Mouse (Mus musculus) midbrain, embryonic 15.5 days (tissue): ENCODE measurements around the gene Atl3. TPM values are rescaled to one million over a fixed set of nuclear protein-coding genes. Genes with fewer than 3 reads are reported as not detected.

Source experiments
- ATAC-seq: fragments of 200-750 bp; cut with Nextera tagmentation; replicated peaks from 2 replicates; pipeline ENCODE4 v1.8.0; 2017; ENCODE audit warnings: moderate TSS enrichment
- H3K27ac ChIP-seq: fragments of 300-500 bp; sonication (generic); 2 replicates; pipeline ENCODE4 v1.5.1; 2015; ENCODE audit warnings: mild to moderate bottlenecking, inconsistent platforms
- H3K27me3 ChIP-seq: fragments of 300-500 bp; sonication (generic); replicated peaks from 2 replicates; pipeline ENCODE4 v1.6.1; 2015; ENCODE audit warnings: inconsistent platforms
- H3K36me3 ChIP-seq: fragments of 300-500 bp; sonication (generic); replicated peaks from 2 replicates; pipeline ENCODE4 v1.6.1; 2015; ENCODE audit warnings: inconsistent platforms
- H3K4me1 ChIP-seq: fragments of 300-500 bp; sonication (generic); 2 replicates; pipeline ENCODE4 v1.6.1; 2015; ENCODE audit warnings: inconsistent platforms
- H3K4me2 ChIP-seq: fragments of 300-500 bp; sonication (generic); 2 replicates; pipeline ENCODE4 v1.6.1; 2015; ENCODE audit warnings: inconsistent platforms, mild to moderate bottlenecking, moderate library complexity
- H3K4me3 ChIP-seq: fragments of 300-500 bp; sonication (generic); 2 replicates; pipeline ENCODE4 v1.5.1; 2015; ENCODE audit warnings: mild to moderate bottlenecking, inconsistent platforms
- H3K9ac ChIP-seq: fragments of 300-500 bp; sonication (generic); 2 replicates; pipeline ENCODE4 v1.6.1; 2015; ENCODE audit warnings: mild to moderate bottlenecking, inconsistent platforms
- H3K9me3 ChIP-seq: fragments of 300-500 bp; sonication (generic); 2 replicates; pipeline ENCODE4 v1.6.1; 2016; ENCODE audit warnings: inconsistent platforms
- WGBS: fragments of 180-500 bp; shearing (Covaris S2); methylation state at CpG from one replicate; pipeline ENCODE4 v1.1.7; 2015; ENCODE audit warnings: mixed read lengths; 5-methylcytosine and 5-hydroxymethylcytosine counted together
- polyA plus RNA-seq: library from polyadenylated mRNA; unstranded; fragments of >200 nt; fragmentation: Nextera tagmentation; extraction: Ambion mirVana; gene quantifications from 2 replicates; pipeline ENCODE4 v1.2.1, GENCODE M21; 2015

Gene Atl3
- polyA plus RNA-seq, result 6.5 TPM in 2 replicates

DNA sequence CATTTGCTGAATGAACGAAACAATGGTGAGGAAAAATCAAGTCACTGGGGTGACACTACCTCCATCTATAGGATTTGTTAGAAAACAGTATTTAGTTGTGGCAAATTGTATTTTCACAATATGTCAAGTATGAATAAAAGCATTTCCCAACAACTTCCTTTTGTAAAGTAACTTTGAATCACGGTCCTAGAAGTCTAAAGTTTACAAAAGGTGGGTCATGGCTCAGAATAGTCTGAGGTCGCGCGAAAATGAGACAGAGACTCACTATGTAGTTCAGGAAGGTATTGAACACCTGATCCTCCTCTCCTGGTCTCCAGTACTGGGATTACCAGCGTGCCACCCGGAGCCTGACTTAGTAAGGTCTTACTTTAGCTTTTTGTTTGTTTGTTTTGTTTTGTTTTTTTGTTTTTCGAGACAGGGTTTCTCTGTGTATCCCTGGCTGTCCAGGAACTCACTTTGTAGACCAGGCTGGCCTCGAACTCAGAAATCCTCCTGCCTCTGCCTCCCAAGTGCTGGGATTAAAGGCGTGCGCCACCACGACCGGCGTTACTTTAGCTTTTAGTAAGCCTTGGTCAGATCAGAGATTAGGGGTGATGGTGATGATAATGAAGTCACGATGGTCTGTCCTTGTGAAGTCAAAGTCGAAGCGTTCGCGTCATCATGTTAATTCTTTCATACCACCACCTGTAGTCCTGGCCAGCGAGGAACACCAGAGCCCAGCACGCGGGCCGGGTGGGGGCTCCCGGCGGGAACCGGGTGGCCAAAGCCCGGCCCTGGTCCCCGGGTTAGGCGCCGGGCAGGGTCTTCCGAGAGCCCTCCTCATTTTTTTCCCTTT lies at the start of gene Atl3:
Atl3 (plus strand) TSS at position 689 of the 835 bp plus-strand sequence.
- Histone ChIP-seq H3K36me3 (no peaks in the 10 kb centered on the region), H3K27ac (peak within 1 kb of the TSS; percentile 98), H3K4me3 (peak within 1 kb of the TSS; percentile 82), H3K9me3 (no peaks in the 10 kb centered on the region), H3K4me2 (peak within 1 kb of the TSS; percentile 62), H3K9ac (peak within 1 kb of the TSS; percentile 77), H3K27me3 (no peaks in the 10 kb centered on the region), H3K4me1 (peaks cover 5% of the 10 kb centered on the region)
- ATAC-seq, result 0 out of 2 replicates have a peak, but pooled peaks have one; percentile 1
- WGBS, result 27% methylated on average over 31 of the region's 31 CpGs

DNA sequence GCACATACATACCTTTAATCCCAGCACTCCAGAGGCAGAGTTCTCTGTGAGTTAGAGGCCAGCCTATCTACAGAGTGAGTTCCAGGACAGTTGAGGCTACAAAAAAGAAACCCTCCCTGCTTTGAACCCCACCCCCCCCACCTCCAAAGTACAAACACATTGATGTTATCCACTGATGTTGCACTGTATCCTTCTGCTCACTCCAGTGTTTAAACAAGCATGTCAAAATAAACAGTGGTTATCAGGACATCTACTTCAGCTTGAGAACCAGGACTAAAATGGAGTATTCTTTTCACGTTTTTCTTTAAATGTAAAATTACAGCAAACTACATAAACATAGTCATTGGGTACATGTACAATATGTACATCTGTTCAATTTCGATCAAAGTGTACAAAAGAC lies 48.7 kb upstream of the Atl3 start:
- Histone ChIP-seq H3K9me3 (no peaks in the 10 kb centered on the region), H3K4me3 (no peak overlapping the region), H3K4me1 (no peaks in the 10 kb centered on the region; the same call in 1 of the 2 replicates), H3K36me3 (no peaks in the 10 kb centered on the region), H3K4me2 (no peak overlapping the region), H3K27ac (no peak overlapping the region), H3K27me3 (no peaks in the 10 kb centered on the region), H3K9ac (no peak overlapping the region)
- ATAC-seq, result no peak
- WGBS, result 95% methylated on average over 2 of the region's 2 CpGs

DNA sequence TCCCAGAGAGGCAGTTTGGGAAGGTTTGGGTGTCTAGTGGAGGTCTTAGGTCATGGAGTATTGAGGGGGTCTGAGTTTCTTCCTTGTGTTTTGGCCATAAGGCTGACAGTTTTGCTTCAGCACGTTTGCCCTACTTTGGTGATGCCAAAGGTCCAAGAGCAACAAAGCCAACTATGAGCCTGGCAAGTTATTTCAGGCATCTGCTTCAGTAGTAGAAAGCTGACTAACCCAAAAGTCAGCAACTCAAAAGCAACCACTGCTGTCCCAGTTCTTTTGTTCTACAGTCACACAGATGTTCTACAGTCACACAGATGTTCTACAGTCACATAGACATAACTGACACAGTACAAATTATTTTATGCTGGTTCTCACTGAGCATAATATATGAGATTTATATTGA lies 48.2 kb upstream of the Atl3 start:
- Histone ChIP-seq H3K27ac (no peak overlapping the region), H3K9ac (no peak overlapping the region), H3K27me3 (no peaks in the 10 kb centered on the region), H3K4me2 (no peak overlapping the region), H3K4me1 (no peaks in the 10 kb centered on the region; the same call in 1 of the 2 replicates), H3K36me3 (no peaks in the 10 kb centered on the region), H3K9me3 (no peaks in the 10 kb centered on the region), H3K4me3 (no peak overlapping the region)
- no peak for ATAC-seq
- 82% methylated on average over 1 of the region's 1 CpGs for WGBS

DNA sequence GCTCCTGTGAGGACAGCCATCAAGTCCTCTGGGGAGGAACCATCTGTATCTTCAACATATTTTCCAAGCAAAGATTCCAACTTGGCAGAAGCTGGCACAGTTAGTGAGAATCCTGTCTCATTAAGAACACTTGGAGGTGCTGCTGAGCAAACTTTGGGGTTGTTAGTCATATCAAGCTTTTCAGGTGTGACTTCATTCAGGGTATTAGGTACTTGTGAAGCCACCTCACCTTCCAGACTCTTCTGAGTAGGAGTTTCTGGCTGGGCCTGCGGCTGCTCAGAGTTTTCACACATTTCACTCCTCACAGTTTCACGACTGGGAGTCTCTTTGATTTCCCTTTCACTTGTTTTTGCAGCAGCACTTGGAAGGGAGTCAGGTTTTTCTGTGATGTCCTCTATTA lies 37.0 kb upstream of the Atl3 start:
- peaks cover 12% of the 10 kb centered on the region; the same call in 1 of the 2 replicates for H3K4me1 ChIP-seq
- H3K9ac ChIP-seq, result no peak overlapping the region
- no peak overlapping the region for H3K4me3 ChIP-seq
- 83% methylated on average over 2 of the region's 2 CpGs for WGBS
- no peak for ATAC-seq
- no peaks in the 10 kb centered on the region for H3K9me3 ChIP-seq
- H3K4me2 ChIP-seq, result no peak overlapping the region
- H3K27ac ChIP-seq, result no peak overlapping the region
- H3K36me3 ChIP-seq, result no peaks in the 10 kb centered on the region
- H3K27me3 ChIP-seq, result no peaks in the 10 kb centered on the region

DNA sequence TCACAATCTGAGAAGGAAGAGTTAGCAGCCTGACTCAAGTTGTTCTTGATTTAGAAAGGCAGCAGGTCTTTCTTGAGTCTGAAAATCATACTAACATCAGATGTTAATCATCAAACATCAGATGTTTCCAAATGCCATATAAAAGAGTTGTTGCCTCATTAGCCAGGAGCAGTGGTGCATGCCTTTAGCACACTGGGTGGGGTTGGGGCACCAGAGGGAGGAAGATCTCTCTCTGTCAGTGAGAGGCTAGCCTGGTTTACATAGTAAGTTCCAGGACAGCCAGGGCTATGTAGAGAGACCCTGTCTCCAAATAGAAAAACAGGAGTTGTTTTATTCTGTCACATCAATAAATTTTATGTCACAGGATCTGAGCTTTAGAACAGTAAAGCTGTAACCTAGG lies 34.9 kb upstream of the Atl3 start:
- no peak for ATAC-seq
- H3K4me1 ChIP-seq, result peaks cover 12% of the 10 kb centered on the region; the same call in 1 of the 2 replicates

DNA sequence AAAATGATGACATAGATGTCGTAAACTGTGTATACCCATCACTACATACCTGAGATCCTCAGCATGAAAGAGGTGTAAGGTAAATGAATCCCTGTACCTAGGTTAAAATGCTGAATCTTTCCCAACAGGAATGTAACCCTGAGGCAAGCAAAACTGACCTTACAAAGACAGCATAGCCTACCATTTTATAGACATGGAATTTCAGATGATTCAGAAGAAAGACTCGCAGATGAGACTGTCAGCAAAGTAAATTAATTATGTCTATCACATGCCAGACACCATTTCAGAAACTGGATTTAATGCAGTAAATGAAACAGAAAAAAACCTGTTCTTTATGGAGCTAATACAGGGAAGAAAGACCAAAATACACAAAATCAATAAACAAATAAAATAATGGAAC lies 34.5 kb upstream of the Atl3 start:
- ATAC-seq, result no peak
- H3K9ac ChIP-seq, result no peak overlapping the region
- WGBS, result 89% methylated on average over 2 of the region's 2 CpGs
- no peaks in the 10 kb centered on the region for H3K36me3 ChIP-seq
- no peak overlapping the region for H3K27ac ChIP-seq
- no peaks in the 10 kb centered on the region for H3K27me3 ChIP-seq
- no peak overlapping the region for H3K4me2 ChIP-seq
- H3K4me1 ChIP-seq, result peaks cover 12% of the 10 kb centered on the region; the same call in 1 of the 2 replicates
- no peaks in the 10 kb centered on the region for H3K9me3 ChIP-seq
- H3K4me3 ChIP-seq, result no peak overlapping the region

More for the DNA sequence above, 34.9 kb upstream of the Atl3 start:
- no peaks in the 10 kb centered on the region for H3K36me3 ChIP-seq
- H3K4me3 ChIP-seq, result no peak overlapping the region
- no peak overlapping the region for H3K9ac ChIP-seq
- no peak overlapping the region for H3K27ac ChIP-seq
- no peak overlapping the region for H3K4me2 ChIP-seq
- H3K9me3 ChIP-seq, result no peaks in the 10 kb centered on the region
- no peaks in the 10 kb centered on the region for H3K27me3 ChIP-seq

DNA sequence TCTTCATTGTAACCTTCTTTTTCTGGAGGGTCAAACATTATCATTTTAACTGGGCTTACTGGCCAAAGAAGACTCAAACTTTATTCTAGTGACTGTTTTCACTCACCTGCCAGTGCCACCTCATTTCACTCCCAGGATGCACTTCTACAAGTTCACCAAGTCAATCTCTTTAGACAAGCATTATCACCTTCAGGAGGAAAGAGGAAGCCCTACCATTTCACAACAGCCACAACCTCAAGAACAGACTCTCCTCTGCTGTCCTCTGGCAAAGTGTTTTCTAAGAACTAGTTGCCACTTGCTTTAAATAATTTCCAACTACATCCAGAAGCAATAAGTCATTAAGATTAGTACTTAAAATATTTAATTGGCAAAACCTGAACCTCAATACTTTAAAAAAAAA lies 25.9 kb upstream of the Atl3 start:
- ATAC-seq, result no peak

DNA sequence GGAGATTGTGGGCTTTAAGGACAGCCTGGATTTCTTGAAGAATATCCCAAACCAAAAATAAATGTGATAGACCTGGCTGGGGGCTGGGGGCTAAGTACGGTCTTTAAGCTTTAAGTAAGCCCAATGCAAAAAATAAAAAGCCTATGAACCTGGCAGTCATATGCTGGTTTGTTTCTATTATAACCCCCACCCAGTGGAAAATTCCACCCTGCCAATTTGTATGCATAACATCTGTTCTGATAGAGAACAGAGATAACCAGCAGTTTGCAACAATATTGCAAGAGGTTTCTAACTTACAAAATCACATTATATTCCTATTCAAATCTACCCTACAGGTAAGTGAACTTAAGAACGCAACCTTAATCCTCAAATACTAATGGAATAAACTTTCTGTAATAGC lies 23.2 kb upstream of the Atl3 start:
- whole genome bisulfite sequencing, result 89% methylated on average over 2 of the region's 2 CpGs
- Histone ChIP-seq H3K27ac (no peak overlapping the region), H3K36me3 (no peaks in the 10 kb centered on the region), H3K4me1 (peaks cover 12% of the 10 kb centered on the region), H3K4me3 (no peak overlapping the region), H3K4me2 (no peak overlapping the region), H3K9ac (no peak overlapping the region), H3K9me3 (no peaks in the 10 kb centered on the region), H3K27me3 (no peaks in the 10 kb centered on the region)
- ATAC-seq, result no peak

More for the DNA sequence above, 25.9 kb upstream of the Atl3 start:
- Histone ChIP-seq H3K9ac (no peak overlapping the region), H3K4me3 (no peak overlapping the region), H3K4me2 (no peak overlapping the region), H3K9me3 (no peaks in the 10 kb centered on the region), H3K27ac (no peak overlapping the region), H3K36me3 (no peaks in the 10 kb centered on the region), H3K4me1 (peaks cover 12% of the 10 kb centered on the region), H3K27me3 (no peaks in the 10 kb centered on the region)

DNA sequence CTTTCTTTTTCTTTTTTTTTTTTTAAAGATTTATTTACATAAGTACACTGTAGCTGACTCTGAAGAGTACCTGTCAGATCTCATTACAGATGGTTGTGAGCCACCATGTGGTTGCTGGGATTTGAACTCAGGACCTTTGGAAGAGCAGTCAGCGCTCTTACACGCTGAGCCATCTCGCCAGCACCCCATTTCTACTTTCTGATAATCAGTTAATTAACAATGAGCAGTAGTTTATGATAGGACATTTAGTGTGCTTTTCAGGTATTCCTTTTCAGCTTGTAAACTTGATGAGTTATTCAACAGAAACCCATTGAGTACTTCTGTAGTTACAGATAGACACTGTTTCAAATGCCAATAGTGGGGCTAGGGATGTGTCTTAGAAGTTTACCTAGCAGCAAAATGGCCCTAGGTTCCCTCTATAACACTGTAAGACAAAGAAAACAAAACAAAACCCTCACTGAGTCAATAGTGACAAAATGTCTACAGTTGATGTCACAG lies 14.0 kb upstream of the Atl3 start:
- no peak for ATAC-seq
- Histone ChIP-seq H3K4me1 (peaks cover 44% of the 10 kb centered on the region), H3K4me3 (peak overlapping the region; percentile 100; the same call in 1 of the 2 replicates), H3K4me2 (peak overlapping the region; percentile 60), H3K27ac (no peak overlapping the region), H3K36me3 (no peaks in the 10 kb centered on the region), H3K27me3 (no peaks in the 10 kb centered on the region), H3K9ac (no peak overlapping the region), H3K9me3 (no peaks in the 10 kb centered on the region)
- WGBS, result 98% methylated on average over 3 of the region's 3 CpGs

DNA sequence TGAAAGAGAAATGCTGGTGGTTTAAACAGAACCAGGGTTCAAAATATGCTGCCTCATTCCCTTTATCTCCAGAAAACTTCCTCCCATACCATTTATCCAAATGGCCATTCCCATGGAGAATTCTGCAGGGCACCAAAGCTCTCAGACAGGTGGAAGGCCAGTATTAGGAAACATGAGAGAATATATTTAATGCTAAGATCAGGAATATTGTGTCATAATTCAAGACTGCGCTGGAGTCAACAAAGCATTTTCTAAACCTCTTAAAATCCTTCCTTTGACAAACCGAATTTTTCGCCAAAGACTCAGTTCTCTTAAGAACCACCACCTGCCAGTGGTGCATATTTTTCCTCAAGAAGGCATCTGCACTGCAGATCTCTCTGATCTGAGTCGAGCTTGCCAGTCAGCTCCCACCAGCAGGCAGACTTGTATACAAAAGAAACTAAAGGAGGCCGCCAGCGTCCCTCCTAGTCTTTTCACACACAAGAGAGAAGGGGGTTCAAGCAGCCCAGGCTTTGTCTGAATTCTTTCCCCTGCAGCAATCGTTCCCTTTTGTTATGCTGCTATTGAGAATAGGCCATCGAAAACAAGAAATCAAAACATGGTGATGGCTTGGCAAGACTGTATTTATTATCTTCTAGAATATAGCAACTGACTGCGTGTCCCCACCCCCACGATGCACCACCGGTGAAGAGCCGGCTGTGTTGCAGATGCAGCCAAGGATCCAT lies 12.1 kb upstream of the Atl3 start:
- Histone ChIP-seq H3K4me2 (peak overlapping the region; percentile 60), H3K36me3 (no peaks in the 10 kb centered on the region), H3K27me3 (no peaks in the 10 kb centered on the region), H3K9me3 (no peaks in the 10 kb centered on the region), H3K9ac (peak overlapping the region; percentile 100), H3K27ac (peak overlapping the region; percentile 100), H3K4me3 (peak overlapping the region; percentile 100), H3K4me1 (peaks cover 44% of the 10 kb centered on the region)
- WGBS, result 1% methylated on average over 12 of the region's 12 CpGs
- no peak for ATAC-seq

DNA sequence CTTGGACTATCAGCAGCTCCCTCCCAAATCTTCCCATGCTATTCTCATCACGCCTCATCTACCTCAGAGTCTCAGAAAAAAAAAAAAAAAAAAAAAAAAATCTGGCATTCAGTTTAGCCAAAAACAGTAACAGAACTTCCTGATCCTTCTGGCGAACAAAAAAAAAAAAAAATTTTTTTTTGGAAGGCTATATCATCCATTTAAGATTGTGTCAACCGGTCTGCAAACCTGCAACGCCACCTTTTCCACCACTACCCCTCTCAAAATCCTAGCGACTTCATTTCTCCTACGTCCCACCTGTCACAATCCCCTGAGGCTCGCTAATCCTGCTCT lies 11.6 kb upstream of the Atl3 start:
- peak overlapping the region; percentile 100 for H3K27ac ChIP-seq
- H3K9me3 ChIP-seq, result no peaks in the 10 kb centered on the region
- H3K27me3 ChIP-seq, result no peaks in the 10 kb centered on the region
- H3K4me1 ChIP-seq, result peaks cover 39% of the 10 kb centered on the region
- under 1% methylated on average over 7 of the region's 7 CpGs for WGBS
- H3K4me2 ChIP-seq, result peak overlapping the region; percentile 60
- H3K36me3 ChIP-seq, result no peaks in the 10 kb centered on the region
- no peak for ATAC-seq
- H3K4me3 ChIP-seq, result peak overlapping the region; percentile 100
- peak overlapping the region; percentile 100 for H3K9ac ChIP-seq

DNA sequence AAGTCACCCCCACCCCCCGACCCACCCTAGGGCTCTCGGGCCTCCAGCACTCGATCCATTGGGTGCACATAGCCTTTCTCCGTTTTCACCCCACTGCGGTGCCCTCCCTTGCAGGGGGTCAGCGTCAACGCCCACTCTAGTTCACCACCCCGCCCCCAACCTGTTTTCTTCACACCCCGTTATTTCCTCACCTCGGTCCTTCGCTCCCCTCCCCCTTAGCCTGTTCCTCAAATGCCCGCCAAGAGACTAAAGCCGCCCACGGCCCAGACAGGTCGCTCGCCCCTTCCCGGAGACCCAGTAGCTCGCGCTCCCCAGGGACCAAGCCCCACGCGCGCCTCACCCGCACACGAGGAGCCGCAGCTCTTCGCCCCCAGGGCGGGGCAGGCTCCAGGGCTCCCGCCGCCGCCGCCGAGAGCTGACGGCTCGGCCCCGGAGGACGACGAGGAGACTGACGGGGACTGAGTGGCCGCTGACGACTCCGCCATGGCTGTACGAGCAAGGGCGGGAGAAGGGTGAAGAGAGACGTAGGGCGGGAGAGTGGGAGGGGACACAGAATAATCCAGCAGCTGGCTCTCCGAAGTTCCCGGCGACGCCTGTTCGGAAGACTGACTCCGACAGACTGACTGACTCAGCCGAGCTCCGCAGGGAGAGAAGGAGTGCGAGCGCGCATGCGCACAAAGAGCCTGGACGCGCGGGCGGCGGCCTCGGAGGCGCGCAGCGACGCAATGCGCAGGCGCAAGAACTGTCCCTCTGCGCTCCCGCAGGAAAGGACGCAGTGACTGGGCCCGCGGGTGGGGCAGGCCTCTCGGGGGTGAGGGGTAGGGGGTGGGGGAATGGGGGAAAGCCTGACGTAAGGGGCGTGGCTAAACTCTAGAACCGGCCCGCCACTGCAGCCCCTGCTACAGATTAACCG lies 11.0 kb upstream of the Atl3 start, which contains the start of gene Rtn3:
Rtn3 (minus strand) TSS at position 683 of the 913 bp plus-strand sequence.
- peak; percentile 93 for ATAC-seq
- Histone ChIP-seq H3K27ac (peak within 1 kb of the TSS; percentile 100), H3K27me3 (no peaks in the 10 kb centered on the region), H3K36me3 (no peaks in the 10 kb centered on the region), H3K4me1 (peaks cover 38% of the 10 kb centered on the region), H3K9me3 (no peaks in the 10 kb centered on the region), H3K4me3 (peak within 1 kb of the TSS; percentile 100), H3K4me2 (peak within 1 kb of the TSS; percentile 60), H3K9ac (peak within 1 kb of the TSS; percentile 100)
- under 1% methylated on average over 80 of the region's 80 CpGs for WGBS
